Mouse (Mus musculus) thymus, postnatal 0 days (tissue): ENCODE results near the gene Kif18b. TPM values are rescaled to one million over a fixed set of nuclear protein-coding genes. Genes with fewer than 3 reads are reported as not detected.

Experiments
- DNase-seq: peaks from one replicate; pipeline ENCODE4 v3.0.0-alpha.2; 2015; ENCODE audit warnings: low spot score
- polyA plus RNA-seq: library from polyadenylated mRNA; unstranded; fragments of >200 nt; fragmentation: Nextera tagmentation; extraction: Ambion mirVana; gene quantifications from 2 replicates; pipeline ENCODE4 v1.2.1, GENCODE M21; 2015

Gene Kif18b
- polyA plus RNA-seq: 7.5 and 8.4 TPM in 2 replicates

DNA sequence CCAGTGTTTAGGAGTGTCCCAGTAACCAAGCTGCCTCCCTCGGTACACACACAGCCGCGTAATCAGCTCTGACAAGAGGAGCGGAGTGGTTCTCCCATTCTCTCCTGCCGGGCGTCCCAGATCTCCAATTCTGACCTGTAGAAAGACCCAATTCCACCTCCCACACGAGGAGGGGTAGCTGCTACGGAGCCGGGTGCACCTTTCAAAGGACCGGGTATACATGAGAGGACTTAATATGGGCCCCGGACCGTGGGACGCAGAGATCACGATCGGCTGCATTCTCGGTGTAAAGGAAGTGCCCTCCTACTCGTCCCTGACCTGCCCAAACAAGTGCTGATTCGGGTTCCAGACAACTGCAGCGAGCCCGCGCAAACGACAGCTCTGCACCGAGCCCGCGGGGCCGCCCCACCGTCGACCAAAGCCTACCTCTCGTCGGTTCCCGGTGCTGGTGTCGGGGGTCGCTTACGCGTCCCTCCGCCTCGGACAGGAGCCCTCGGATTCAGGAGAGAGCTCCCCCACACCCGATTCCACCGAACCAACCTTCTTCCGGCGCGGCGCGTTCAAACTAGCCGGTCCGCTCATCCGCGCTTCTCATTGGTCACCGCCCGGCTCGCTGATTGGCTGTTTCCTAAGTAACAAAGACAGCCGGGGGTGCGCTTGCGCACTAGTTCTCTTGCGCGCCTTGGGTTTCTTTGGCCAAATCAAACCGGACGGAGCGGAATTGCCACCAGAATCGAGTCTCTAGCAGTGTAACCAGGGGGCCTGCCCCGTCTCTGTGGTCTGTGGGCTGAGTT is at the start of gene Kif18b:
TSS of gene Kif18b (minus strand) at position 568 of the 794 bp plus-strand sequence.
- peak; percentile 95 for DNase-seq

DNA sequence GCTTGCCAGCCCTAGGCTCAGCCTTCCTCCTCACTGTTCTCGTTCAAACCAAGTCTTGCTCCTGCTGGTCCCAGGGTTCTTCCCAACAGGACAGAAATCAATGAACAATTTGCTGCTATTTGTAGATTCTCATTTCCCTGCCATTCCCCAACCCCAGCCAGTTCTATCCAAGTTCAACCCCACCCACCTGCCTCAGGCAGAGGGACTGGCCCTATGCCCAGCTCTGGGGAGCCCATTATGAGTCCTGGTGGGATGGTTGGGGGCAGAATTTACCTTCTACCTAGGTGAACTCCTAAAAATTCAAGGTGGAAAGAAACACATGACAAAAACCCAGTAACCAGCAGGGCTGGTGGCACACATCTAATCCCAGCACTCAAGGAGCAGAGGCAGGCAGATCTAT is 47.4 kb upstream of the Kif18b start:
- no peak for DNase-seq

DNA sequence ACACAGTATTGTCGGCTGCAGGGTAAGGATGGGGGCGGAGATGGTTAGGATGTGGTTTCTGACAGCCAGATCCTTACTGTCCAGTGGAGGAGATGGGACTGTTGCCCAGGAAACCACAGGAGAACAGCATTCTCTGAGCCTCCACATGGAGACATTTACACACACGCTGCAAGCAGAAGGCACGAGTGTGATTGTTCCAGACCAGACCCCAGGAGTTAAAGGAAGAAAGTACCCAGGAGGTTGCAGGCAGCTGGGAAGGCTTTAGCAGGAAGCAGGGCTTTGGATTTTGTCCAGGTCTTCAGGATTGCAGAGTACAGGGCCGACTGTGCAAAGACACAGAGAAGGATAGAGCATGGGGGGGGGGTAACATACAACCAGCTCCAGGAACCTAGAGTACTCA is 46.7 kb upstream of the Kif18b start:
- no peak for DNase-seq

DNA sequence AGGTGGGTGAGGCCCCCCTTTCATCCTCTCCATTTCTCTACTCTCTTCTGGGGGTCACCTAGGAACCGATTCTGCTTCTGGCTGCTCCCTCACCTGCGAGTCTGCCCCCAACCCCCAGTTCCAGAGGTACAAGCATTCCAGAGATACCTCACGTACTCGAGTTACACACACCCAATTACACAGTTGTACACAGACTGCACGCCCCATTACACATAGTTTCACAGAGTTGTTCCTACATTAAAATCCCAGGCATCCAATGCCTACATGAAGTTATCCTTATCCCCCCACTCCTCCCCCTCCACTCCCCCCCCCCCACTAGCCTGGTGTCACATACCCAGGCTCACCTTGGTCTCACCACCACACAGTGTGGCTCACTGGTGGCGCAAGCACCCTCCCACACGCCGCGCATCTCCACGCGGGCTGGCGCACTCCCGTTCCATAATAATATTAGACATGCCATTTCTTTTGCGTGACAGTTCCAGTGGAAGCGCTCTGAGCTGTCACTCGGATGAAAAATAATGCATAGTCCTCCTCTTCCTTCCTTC is 39.7 kb upstream of the Kif18b start:
- no peak for DNase-seq

DNA sequence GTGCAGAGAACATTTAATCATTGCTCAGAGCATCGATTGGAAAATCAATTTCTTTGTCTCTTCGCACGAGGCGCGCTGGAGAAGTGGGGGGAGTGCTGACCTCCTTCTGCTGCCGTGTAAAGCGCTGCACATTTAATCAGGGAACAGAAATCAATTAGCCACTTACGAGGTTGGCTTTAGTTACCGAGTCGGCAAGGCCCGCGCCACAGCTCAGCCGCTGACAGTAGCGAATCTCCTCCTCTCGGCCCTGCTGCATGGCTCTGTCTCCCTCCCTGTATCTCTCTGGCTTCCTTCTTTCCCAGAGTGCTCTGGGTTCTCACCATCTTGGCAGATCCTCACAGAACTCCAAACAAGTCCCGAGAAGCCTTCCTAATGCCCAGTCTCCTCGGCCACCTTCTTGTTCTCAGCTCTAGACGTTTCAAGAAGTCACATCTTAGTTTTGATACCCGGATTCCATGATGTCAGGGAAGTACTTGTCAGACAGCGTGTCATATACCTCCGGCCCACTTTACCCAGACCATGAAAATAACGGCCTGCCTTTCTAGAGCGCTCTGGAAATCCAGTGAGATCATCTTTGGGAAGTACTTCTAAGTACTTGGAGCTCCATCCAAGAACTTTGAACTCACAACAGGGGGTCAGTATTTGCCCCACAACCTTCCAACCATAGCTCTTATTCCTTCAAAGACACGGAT is 39.1 kb upstream of the Kif18b start:
- no peak for DNase-seq

DNA sequence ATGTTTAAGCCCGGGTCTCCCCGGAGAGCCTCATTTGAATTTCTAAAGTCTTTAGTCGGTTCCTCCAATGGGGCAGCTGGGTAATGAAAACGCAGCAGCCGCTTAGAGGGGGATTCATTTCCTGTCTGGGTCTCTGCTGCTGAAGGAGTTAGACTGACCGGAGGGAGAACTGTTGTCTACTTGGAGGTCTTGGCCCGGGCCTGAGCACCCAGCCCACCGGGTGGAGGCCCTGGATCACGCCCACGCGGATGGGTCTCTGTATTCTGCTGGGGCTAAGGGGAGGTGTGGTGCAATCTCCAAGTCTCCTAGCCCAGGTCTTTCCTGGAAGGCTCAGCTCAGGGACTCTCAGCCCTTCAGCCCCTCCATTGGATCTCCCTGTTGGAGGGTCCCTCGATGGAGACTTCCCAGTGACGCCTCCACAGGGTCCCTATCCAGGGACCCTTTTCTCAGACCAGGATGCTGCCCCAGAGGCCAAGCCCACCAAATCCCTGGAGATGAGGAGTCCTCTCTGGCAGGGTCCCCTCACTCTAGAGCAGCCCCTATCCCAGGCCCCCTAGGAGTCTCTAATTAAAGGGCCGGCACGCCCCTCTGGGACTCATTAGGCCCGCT is 38.4 kb upstream of the Kif18b start:
- no peak for DNase-seq

DNA sequence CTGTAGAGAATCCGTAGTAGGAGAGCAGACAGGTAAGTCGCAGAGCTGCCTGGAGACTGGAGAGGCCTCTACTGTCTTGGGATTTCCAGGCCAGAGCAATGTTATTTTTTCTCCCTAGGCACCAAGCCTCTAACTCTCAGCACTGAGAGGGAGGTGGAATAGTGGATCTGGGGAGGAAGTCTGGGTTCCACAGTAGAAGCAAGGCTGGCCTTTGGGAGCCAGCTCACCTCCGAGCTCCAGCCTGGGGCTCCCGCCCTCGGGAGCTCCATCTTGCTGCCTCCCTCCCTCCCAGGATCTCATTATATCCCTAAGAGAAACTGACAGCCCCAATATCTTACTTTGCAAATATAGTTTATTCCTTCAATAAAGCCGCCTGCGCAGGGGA is 37.9 kb upstream of the Kif18b start:
- no peak for DNase-seq

DNA sequence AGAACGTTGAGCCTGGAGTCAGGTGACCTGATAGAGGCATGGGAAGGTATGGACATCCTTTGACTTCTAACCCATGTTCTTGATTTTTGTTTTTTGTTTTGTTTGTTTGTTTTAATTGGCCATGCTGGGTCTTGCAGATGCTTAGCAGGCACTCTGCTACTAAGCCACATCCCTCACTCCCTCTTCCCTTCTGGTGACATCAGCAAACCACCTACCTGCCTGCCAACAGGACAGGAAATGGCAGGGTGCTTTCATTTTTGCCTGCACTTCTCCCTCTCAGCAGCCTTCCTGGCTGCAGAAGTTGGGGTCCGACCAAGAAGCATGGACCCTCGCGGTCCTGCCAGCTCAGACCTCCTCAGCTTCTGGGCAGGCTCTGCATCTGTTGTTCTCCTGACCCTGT is 36.2 kb upstream of the Kif18b start:
- DNase-seq: no peak

DNA sequence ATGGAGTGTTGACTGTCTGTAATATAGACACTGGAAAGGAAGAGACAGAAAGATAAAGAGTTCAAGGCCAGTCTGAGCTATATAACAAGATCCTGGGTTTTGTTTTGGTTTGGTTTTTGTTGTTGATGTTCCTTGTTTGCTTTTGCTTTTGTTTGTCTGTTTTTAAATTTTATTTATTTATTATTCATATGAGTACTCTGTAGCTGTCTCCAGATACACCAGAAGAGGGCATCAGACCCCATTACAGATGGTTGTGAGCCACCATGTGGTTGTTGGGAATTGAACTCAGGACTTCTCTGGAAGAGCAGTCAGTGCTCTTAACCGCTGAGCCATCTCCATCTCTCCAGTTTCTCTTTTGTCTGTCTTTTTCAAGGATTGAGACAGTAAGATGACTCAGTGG is 33.9 kb upstream of the Kif18b start:
- DNase-seq: no peak

DNA sequence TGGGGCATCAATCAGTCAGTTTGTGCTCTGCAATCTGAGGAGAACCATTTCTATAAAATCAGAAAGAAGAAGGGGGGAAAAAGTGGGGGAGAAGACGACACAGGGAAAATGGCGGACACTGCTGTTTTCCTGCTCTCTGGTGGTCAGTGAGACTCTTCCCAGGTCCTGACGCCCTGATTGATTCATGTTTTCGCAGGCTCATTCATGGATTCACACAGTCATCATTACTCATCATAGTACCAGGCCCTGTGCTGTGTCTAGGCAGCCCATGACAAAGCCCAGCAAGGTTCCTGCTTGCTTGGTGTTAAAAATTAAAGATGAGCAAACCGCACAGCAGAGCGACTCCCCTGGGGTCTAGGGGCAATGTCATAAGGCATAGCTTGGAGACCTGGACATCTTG is 33.5 kb upstream of the Kif18b start:
- DNase-seq: no peak

DNA sequence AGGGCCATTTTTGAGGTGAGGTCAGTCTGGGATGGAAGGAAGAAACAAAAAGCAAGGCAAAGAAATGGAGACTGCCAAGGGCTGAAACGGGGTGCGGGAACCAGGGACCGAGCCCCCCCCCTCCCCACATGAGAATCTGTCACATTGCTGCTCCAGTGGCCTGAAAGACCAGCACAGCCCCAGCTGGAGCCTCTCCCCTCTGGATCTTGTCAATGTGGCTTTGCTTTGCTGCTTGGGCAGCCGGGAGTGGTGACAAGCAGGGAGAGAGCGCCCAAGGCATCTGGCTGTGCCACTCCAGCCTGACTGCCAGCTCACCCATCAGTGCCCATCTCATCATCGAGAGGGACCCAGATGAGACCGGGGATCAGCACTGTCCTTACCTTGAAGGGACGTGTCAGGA is 32.8 kb upstream of the Kif18b start:
- no peak for DNase-seq

DNA sequence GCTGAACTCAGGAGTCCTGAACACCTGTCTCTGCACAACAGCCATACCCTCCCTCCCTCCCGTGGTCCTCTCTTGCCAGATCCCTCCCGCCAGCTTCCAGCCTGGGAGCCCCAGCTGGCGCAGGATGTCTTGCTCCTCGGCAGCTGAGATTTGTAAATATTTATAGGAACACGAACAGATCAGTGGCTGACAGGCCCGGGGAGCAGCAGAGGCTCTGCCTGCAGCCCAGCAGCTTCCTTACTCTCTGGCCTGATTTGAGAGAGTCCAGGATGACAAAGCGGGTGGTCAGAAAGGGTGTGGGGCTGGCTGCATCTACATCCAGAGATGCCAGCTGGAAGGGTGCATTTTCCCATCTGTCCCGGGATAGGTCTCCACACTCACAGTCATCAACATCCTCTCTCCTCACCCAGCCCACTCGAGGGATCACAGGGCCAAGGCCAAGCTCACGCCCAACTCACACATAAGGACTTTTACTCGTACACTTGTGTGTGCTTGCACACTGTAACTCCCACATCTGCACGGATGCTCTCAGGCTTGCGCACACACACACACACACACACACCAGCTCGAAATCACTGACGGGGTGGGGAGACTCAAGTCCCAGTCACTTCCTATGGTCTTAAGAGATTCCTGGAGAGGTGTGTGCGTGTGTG is 32.2 kb upstream of the Kif18b start:
- no peak for DNase-seq

DNA sequence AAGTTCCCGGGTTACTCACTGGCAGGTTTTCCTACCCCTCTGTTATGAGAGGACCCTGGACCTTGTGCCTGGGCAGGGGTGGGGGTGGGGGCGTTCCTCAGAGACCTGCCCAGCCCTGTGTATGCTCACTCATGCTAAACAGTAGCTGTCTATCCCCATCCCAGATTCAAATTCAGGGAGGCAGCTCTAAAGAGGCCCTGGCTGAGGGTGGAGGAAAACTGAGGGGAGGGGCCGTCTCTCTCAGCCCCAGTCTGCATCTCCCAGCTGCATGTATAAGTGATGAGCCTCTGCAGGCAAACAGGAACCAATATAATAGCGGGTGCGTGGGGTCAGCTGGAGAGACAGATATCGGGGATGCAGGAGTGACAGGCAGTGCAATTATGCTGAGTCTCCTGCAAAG is 28.0 kb upstream of the Kif18b start:
- no peak for DNase-seq

DNA sequence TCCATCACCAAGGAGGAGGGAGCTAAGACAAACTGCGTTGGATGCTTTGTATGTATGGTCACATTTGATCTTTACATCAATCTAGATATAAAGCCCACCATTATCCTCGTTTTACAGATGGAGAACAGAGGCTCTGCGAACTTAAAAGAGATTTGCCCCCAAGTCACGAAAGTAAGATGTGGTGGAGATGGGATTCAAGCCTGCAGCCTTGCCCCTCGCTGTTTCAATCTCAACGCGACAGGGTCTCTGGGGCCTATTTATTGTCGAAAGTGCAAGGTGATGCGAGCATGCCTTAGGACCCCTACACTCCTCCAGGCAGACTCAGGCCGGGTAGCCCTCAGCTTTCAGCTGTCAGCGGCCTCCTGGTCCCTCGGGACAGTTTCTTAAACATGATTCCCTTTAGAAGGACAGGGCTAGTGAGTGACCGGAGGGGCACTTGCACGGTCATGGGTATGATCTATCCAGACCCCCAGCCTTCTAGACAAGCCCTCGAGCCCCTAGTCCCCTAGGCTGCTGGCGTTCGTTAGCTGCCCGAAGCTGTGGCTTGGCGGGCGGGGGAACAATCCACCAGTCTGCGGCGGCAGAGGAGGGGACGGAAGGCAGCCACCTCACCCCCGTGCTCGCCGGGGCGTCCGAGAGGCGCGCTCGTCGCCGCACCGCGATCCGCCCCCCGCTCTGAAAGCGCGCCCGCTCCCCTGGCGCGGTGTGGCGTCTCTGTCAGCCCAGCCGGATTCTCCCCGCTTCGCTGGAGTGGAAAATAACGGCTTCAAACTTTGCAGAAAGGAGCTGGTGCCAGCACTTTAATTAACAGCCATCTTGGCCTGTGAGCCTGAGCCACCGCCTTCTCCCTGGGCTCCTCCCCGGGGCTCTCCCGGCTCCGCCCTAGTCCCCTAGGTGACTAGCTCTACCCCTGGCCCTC is 23.4 kb upstream of the Kif18b start:
- DNase-seq: peak; percentile 4

DNA sequence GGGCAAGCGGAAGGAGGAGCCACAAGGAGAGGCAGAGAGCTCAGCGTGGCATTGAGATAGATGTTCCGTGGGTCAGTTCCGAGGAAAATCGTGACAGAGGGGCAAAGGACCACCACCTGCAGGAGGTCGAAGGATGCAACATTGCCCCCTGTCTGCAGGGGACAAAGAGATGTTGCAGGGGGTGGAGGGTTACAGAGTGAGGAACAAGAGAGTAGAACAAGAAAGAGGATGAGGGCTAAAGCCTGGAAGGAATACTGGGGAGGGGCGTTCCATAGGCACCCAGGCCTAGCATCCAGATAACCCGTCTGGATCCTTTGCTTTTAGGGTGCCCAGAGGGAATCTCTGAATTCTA is 22.0 kb upstream of the Kif18b start:
- peak; percentile 7 for DNase-seq

DNA sequence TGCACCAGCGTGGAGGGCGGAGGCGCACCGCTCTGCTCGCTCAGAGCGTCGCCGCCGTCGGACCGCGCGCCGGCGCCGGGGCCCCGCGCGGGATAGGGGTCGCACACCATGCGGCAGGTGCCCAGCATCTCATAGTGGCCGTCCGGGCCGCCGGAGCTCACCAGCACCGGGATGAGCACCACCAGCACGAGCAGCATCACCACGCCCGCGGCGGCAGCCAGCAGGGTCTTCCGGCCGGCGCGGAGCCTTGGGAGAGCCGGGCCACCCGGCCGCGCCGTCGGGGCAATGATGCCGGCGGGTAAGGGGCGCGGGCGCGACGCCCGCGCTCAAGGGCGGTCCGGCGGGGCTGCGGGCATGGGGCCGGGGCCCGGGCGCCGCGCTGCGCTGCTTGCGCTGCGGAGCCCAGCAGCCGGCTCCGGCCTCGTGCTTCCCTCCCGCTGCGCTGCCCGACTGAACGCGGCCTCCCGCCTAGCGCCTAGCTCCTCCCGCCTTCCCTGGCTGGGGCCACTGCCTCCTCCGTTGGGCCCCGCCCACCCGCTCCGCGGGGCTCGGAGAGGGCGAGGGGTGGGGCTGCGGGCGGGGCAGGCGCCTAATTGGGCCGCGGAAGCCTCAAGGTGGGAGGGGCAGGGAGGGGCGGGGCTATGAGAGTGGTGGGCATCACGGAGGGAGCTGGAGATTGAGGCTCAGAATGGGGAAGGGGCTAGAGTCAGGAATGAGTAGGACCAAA is 21.5 kb upstream of the Kif18b start, which contains the start of gene C1ql1:
TSS of gene C1ql1 (minus strand) at position 424 of the 727 bp plus-strand sequence.
- DNase-seq: peak; percentile 79

DNA sequence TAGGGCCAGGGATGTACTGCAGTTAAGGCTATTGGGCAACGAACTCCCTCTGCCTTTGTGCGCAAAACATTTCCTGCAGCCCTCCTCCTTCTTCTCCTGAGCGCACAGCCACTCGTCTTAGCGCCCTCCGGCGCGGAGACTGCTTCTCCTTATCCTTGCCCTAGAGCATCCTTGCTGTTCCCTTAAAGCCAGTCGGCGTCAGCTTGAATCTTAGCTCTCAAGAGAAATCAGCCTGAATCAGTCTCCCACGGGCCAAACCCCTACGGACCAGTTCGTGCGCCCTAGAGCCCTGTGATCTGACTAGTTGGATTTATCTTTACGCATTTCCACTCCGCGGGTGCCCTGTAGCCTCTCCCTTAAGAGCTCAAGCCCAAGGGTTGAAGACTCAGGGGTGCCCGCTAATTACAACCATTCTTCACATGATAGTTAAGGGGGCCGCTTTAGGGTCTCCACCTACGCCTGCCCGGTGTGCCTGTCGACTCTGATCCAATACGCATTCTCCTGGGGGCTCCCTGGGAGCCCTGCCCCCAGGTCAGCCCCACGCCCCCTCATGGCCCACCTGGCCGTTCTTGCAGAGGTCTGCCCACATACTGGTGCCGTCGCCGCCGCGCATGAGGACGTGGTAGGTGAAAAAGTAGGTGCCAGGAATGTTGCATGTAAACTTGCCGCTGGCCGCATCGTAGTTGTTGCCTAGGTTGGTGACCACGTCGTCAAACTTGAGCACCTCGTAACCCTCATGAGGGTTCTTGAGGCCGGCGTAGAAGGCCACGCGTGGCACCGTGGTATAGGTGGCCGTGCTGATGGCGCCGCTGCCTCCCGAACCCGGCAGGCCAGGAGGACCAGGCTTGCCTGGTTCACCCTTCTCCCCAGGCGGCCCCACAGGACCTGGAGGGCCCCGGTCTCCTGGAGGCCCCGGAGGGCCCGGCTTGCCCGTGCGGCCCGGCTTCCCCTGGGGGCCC is 20.7 kb upstream of the Kif18b start:
- no peak for DNase-seq

DNA sequence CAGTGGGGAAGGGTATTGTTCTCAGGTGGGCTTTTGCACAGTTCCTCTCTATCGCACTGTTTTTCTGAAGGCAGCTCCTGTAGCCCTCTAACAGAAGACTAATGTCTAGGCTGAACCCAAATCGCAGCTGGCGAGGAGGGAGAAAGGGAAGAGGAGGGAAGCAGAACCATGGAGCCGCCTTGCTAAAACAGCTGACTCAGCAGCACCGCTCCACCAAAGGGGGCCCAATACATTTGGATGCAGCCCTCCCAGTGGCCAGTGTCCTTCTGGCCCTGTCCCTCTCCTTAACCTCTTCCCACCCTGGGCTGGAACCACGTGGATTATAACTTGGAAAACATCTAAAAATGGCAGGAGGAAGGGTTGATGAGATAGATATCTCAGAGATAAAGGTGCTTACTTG is 16.3 kb upstream of the Kif18b start:
- no peak for DNase-seq
